Mouse (Mus musculus) myocyte (in vitro differentiated cells): ENCODE measurements around the gene Gm20431. TPM values are rescaled to one million over a fixed set of nuclear protein-coding genes. Genes with fewer than 3 reads are reported as not detected.

Source experiments
- H3K27me3 ChIP-seq: one replicate; pipeline ENCODE4 v1.6.1; 2011; ENCODE audit not compliant: control insufficient read depth, insufficient read depth, insufficient read length
- H3K36me3 ChIP-seq: one replicate; pipeline ENCODE4 v1.6.1; 2011; ENCODE audit not compliant: control insufficient read depth, insufficient read depth
- H3K4me2 ChIP-seq: one replicate; pipeline ENCODE4 v1.6.1; 2011; ENCODE audit warnings: low read depth, control low read depth
- H3K4me3 ChIP-seq: one replicate; pipeline ENCODE4 v1.5.1; 2011; ENCODE audit warnings: mild to moderate bottlenecking, control low read depth, moderate library complexity
- H3K79me2 ChIP-seq: one replicate; pipeline ENCODE4 v1.6.1; 2011; ENCODE audit not compliant: control insufficient read depth, insufficient read depth
- H3ac ChIP-seq: one replicate; pipeline ENCODE4 v1.6.1; 2011; ENCODE audit not compliant: control insufficient read depth, insufficient read length
- CEBPB ChIP-seq: IDR thresholded peaks from 2 replicates; pipeline ENCODE4 v1.6.1; 2011; ENCODE audit warnings: mild to moderate bottlenecking, moderate library complexity; ENCODE audit not compliant: poor library complexity, insufficient read depth, severe bottlenecking
- E2F4 ChIP-seq: IDR thresholded peaks from one replicate; pipeline ENCODE4 v1.6.1; 2011; ENCODE audit warnings: mild to moderate bottlenecking, control low read depth, moderate library complexity; ENCODE audit not compliant: insufficient read depth
- MAX ChIP-seq: IDR thresholded peaks from one replicate; pipeline ENCODE4 v1.6.1; 2011; ENCODE audit warnings: low read depth, mild to moderate bottlenecking, control low read depth
- MYOD1 ChIP-seq, 3 experiments: IDR thresholded peaks; one replicate each; pipeline ENCODE4 v1.6.1; 2011; ENCODE audit warnings: control low read depth in 2 of 3, low read depth in 2 of 3, mild to moderate bottlenecking in 2 of 3, moderate library complexity in 1 of 3; ENCODE audit not compliant: insufficient read length in 2 of 3, control insufficient read depth in 1 of 3
- MYOG ChIP-seq, 3 experiments: IDR thresholded peaks; one replicate each; pipeline ENCODE4 v1.6.1; 2011; ENCODE audit warnings: control low read depth in 2 of 3, low read depth in 2 of 3, mild to moderate bottlenecking in 2 of 3; ENCODE audit not compliant: insufficient read length in 2 of 3, control insufficient read depth in 1 of 3, insufficient read depth in 1 of 3
- POLR2A ChIP-seq: IDR thresholded peaks from one replicate; pipeline ENCODE4 v1.6.1; 2011; ENCODE audit warnings: low read depth, mild to moderate bottlenecking, control low read depth, moderate library complexity; ENCODE audit not compliant: insufficient read length
- POLR2AphosphoS2 ChIP-seq: IDR thresholded peaks from one replicate; pipeline ENCODE4 v1.6.1; 2011; ENCODE audit warnings: low read depth, control low read depth; ENCODE audit not compliant: insufficient read length
- REST ChIP-seq: IDR thresholded peaks from one replicate; pipeline ENCODE4 v1.6.1; 2011; ENCODE audit warnings: mild to moderate bottlenecking, control low read depth, moderate library complexity; ENCODE audit not compliant: insufficient read depth, insufficient read length
- SRF ChIP-seq: IDR thresholded peaks from one replicate; pipeline ENCODE4 v1.6.1; 2011; ENCODE audit warnings: low read depth; ENCODE audit not compliant: control insufficient read depth, insufficient read length
- TCF12 ChIP-seq: IDR thresholded peaks from one replicate; pipeline ENCODE4 v1.6.1; 2011; ENCODE audit warnings: mild to moderate bottlenecking, control low read depth; ENCODE audit not compliant: poor library complexity, insufficient read depth, severe bottlenecking
- TCF3 ChIP-seq: IDR thresholded peaks from one replicate; pipeline ENCODE4 v1.6.1; 2011; ENCODE audit warnings: low read depth, control low read depth; ENCODE audit not compliant: insufficient read length
- USF1 ChIP-seq: IDR thresholded peaks from one replicate; pipeline ENCODE4 v1.6.1; 2011; ENCODE audit warnings: low read depth, mild to moderate bottlenecking, control low read depth, moderate library complexity
- polyA plus RNA-seq: library from polyadenylated mRNA; unstranded; fragments of >200 nt; fragmentation: generic; extraction: Trizol; gene quantifications from one replicate; pipeline ENCODE4 v1.2.1, GENCODE M21; 2012; ENCODE audit warnings: missing spikeins

Gm20431 gene
- polyA plus RNA-seq, 1 experiment, result 9.2 TPM

- Histone ChIP-seq H3K4me3 (peak overlapping the region; percentile 95), H3K79me2 (peaks cover 28% of the 10 kb centered on the region), H3ac (no peak overlapping the region), H3K27me3 (no peaks in the 10 kb centered on the region), H3K4me2 (peak overlapping the region; percentile 91), H3K36me3 (peaks cover 13% of the 10 kb centered on the region)
- TF ChIP-seq POLR2A, result peak; percentile 42
- no peak for TF ChIP-seq REST
- TF ChIP-seq E2F4, result no peak
- TF ChIP-seq TCF3, result no peak
- TF ChIP-seq POLR2AphosphoS2, result peak; percentile 60
- TF ChIP-seq TCF12, result no peak
Measured at GRCm38 (mm10) chr2:167692831-167693230, 31.5 kb upstream of the Gm20431 start.

DNA sequence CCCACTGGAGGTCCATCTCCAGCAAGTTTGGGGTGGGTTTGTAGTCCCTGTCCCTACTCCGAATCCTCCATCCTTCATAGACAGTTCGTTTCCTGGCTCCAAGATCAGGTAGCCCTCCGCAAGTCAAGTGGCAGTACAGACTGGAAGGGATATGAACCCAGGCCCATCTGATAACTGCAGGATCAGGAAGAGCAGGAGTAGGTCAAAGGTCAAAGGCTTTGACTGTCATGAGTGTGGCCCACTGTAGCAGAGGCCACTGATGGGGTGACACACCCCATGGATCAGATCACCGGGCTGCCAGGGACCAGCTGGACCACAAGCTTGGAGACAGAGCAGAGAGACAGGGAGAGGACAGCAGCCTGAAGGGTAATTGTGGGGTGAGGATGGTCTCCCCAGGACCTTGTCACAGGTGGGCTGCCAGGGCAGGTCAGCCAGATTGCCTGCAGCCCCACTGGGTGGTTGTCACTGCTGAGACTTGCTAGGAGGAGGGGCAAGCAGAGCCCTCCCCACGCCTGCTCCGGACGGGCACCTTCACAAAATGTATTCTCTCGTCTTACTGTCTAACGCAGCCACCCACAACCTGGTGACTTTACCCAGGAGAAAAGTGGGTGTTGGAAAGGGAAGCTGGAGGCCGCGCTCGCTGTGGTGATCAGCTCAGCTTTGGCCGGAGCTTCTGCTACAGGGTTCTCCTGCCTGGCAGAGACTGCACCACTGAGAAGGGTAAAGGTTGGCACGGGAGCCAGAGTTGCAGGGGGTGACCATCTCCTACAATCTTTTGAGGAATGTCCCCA, 30.8 kb upstream of the Gm20431 start:
- TF ChIP-seq POLR2AphosphoS2 (peak; percentile 64), POLR2A (peak; percentile 53), E2F4 (no peak)
- peak overlapping the region; percentile 95 for H3K4me3 ChIP-seq

DNA sequence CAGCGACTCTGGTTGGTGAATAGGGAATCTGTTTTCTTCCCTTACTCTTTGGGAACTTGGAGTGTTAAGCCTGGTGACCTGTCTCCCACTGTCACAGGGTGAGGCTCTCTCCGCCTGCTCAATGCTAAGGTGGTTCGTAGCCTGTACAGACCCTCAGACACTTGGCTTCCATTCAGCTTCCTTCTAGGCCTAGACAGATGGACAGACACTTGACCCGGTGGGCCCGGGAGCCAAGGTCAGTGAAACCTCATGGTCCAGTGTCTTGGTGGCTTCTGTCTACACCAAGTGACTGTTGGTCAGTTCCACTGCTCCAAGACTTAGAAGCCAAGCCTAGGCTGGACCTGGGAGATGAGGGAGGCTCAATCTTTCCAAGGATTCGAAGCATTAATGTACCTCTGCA, 30.1 kb upstream of the Gm20431 start:
- H3K27me3 ChIP-seq, result no peaks in the 10 kb centered on the region
- no peak overlapping the region for H3ac ChIP-seq
- H3K4me2 ChIP-seq, result peak overlapping the region; percentile 91
- TF ChIP-seq REST, result no peak
- no peak for TF ChIP-seq MAX
- TF ChIP-seq POLR2A, result no peak
- TF ChIP-seq TCF3, result no peak
- no peak for TF ChIP-seq SRF
- no peak for TF ChIP-seq MYOD1 (IDR thresholded peaks at IDR 0.05; ENCODE audit: control insufficient read depth in 1 of 3, insufficient read length in 2 of 3, low read depth in 2 of 3)
- TF ChIP-seq TCF12, result no peak
- TF ChIP-seq USF1, result no peak
- no peak for TF ChIP-seq CEBPB
- no peak for TF ChIP-seq MYOG (IDR thresholded peaks at IDR 0.05; ENCODE audit: control insufficient read depth in 1 of 3, insufficient read depth in 1 of 3, insufficient read length in 2 of 3, low read depth in 2 of 3)
- TF ChIP-seq POLR2AphosphoS2, result no peak
- TF ChIP-seq E2F4, result no peak
- peaks cover 28% of the 10 kb centered on the region for H3K79me2 ChIP-seq
- H3K4me3 ChIP-seq, result peak overlapping the region; percentile 95
- peaks cover 13% of the 10 kb centered on the region for H3K36me3 ChIP-seq

More for the DNA sequence above, 30.8 kb upstream of the Gm20431 start:
- peak overlapping the region; percentile 91 for H3K4me2 ChIP-seq
- peaks cover 13% of the 10 kb centered on the region for H3K36me3 ChIP-seq
- H3ac ChIP-seq, result no peak overlapping the region
- H3K79me2 ChIP-seq, result peaks cover 28% of the 10 kb centered on the region
- no peaks in the 10 kb centered on the region for H3K27me3 ChIP-seq

GRCm38 (mm10) chr2:167690962-167691311, 29.6 kb upstream of the Gm20431 start:
- Histone ChIP-seq H3K4me3 (peak overlapping the region; percentile 95), H3K36me3 (peaks cover 13% of the 10 kb centered on the region), H3K79me2 (peaks cover 28% of the 10 kb centered on the region), H3K27me3 (no peaks in the 10 kb centered on the region), H3ac (peak overlapping the region; percentile 97), H3K4me2 (peak overlapping the region; percentile 91)
- TF ChIP-seq MYOD1 (IDR thresholded peaks at IDR 0.05; ENCODE audit: control insufficient read depth in 1 of 3, insufficient read length in 2 of 3, low read depth in 2 of 3), result no peak
- TF ChIP-seq E2F4, result no peak
- TF ChIP-seq TCF12, result no peak
- no peak for TF ChIP-seq USF1
- TF ChIP-seq CEBPB, result no peak
- no peak for TF ChIP-seq MAX
- TF ChIP-seq REST, result no peak
- TF ChIP-seq POLR2A, result no peak
- no peak for TF ChIP-seq TCF3
- no peak for TF ChIP-seq MYOG (IDR thresholded peaks at IDR 0.05; ENCODE audit: control insufficient read depth in 1 of 3, insufficient read depth in 1 of 3, insufficient read length in 2 of 3, low read depth in 2 of 3)
- TF ChIP-seq POLR2AphosphoS2, result no peak

- Histone ChIP-seq H3K79me2 (peaks cover 28% of the 10 kb centered on the region), H3K27me3 (no peaks in the 10 kb centered on the region), H3K36me3 (peaks cover 13% of the 10 kb centered on the region), H3K4me2 (peak overlapping the region; percentile 91), H3K4me3 (peak overlapping the region; percentile 95), H3ac (peak overlapping the region; percentile 97)
- TF ChIP-seq E2F4 (no peak), USF1 (no peak), POLR2AphosphoS2 (peak; percentile 73), TCF12 (no peak), MYOG (IDR thresholded peaks at IDR 0.05; ENCODE audit: control insufficient read depth in 1 of 3, insufficient read depth in 1 of 3, insufficient read length in 2 of 3, low read depth in 2 of 3) (peak in 1 of 3 experiments; percentile 36)
Measured at GRCm38 (mm10) chr2:167690219-167690961, 29.1 kb upstream of the Gm20431 start.
